Mouse (Mus musculus) R1 (cell line): Measurements from ENCODE around the gene Dio1.

ENCODE experiments used
- DNase-seq: peaks from one replicate; pipeline ENCODE4 v3.0.0-alpha.2; 2018; ENCODE audit warnings: low read depth, low spot score

The Dio1 gene

DNA sequence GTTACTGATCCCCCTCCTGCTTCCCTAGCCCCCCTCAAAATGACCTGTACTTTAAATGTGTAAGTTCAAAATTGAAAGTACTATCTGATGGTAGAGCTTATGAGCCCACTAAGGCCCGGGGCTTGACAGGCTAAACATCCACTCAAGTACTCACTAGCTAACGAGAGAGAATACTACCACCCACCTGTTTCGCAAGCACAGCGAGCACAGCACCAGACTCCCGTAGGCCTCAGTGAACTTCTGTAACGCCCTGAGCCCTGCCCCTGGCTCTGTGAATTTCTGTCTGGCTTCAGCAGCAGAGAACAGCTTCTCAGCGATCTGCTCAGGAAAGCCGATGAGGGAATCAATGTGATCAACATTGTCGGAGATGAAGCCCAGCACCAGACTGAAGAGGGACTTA, 59.9 kb downstream of the Dio1 start:
- DNase-seq: no peak

DNA sequence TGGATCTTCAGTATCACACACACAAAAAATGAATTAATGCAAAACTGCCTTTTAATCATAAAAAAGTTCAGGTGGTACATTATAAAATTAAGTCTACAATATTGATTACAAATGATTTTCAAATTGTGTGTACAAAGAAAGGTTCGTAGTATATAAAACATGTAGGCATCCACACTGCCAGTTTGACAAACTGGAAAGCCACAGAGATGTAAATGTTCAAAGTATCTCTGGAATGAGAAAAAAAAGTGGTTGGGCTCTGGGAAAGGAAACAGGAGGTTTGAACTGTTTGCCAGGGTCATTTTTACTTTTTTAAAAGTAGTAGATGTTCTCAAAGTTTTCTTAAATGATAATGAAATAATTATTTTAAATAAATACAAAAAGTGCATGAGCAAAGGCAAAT, 60.9 kb downstream of the Dio1 start:
- DNase-seq: no peak

GRCm38 (mm10) chr4:107245368-107245767, 61.6 kb downstream of the Dio1 start:
- no peak for DNase-seq

DNA sequence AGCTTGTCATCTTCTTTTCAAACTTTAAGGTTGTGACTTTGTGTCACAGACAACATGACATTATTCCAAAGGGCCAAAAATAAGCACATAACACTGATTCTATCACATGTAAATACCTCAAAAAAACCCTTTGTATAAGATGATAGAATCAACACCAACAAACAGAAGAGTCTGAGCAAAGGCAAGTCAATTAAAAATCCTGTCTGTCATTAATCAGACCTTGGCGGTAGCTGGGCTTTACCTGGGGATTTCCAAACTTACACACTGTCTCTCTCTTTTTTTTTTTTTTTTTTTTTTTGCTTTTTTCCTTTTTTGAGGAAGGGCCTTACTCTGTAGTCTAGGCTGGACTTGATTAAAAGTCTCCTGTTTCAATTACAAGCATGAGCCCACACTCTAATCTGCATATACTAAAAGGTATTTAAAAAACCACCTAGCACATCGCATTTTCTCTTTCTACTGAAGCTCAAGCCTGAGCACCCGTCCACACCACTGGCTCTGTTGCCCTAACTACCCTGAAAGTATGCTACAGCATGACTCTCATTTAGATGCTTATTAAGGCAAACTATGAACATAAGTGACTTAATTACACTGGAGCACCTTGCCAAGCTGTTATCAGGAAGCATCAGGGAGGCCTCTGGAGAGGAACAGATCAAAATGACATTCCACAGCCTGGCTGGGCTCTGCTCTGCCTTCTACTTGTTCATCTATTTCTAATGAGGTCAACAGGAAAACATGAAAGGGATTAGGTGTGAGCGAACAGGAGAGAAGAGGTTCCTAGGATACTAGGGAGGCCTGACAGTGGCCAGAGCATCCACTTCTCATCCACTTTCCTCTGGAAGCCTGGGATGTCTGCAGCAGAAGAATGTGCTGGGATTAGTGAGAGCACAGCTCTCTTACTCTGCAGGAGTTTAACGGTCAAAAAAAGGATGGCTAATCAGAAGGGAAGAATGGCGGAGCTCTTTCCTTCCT, 63.3 kb downstream of the Dio1 start:
- DNase-seq: no peak
